In genomic region chr7:25401986-25402385, GRCm38 (mm10) we compare ENCODE assay signal across 20 mouse cellular contexts. TPM values are rescaled to one million over a fixed set of nuclear protein-coding genes. Genes with fewer than 3 reads are reported as not detected.
DNase-seq lines count a peak whose midpoint lies in the region; ATAC-seq and TF ChIP-seq lines count a peak whose summit lies in the region.
"Had no signal": no experiment of that assay in that cellular context is flagged by ENCODE, and none has a peak within 500 bp of the region (broad histone marks: within the 10 kb centered on the region; RNA-seq: fewer than 3 reads in every experiment).

No protein-coding gene starts in this region.

- no peak for TF ChIP-seq CTCF in lung, adult 2 months (IDR thresholded peaks at IDR 0.05; ENCODE audit: insufficient read depth, low read length)

- H3K27me3 ChIP-seq in kidney, embryonic 15.5 days = no peaks in the 10 kb centered on the region
- H3K27me3 ChIP-seq in embryonic facial prominence, embryonic 10.5 days (replicated peaks; ENCODE audit: low read depth, poor library complexity, severe bottlenecking) = no peaks in the 10 kb centered on the region
- no peaks in the 10 kb centered on the region for H3K27me3 ChIP-seq in limb, embryonic 12.5 days
- H3K27me3 ChIP-seq: midbrain, embryonic 12.5 days; neural tube, embryonic 13.5 days had no signal

- ATAC-seq in kidney, embryonic 15.5 days (replicated peaks; ENCODE audit: low FRiP score) = no peak
- no peak for ATAC-seq in limb, embryonic 12.5 days (ENCODE audit: insufficient number of reproducible peaks, insufficient read depth, low FRiP score, low TSS enrichment, low read depth)

- peak overlapping the region; percentile 59 for H3K27ac ChIP-seq in kidney, embryonic 15.5 days
- H3K27ac ChIP-seq in embryonic facial prominence, embryonic 10.5 days (replicated peaks) = peak overlapping the region; percentile 76
- H3K27ac ChIP-seq in limb, embryonic 12.5 days = peak overlapping the region; percentile 77
- H3K27ac ChIP-seq: heart, embryonic 10.5 days; hindbrain, embryonic 14.5 days; midbrain, embryonic 12.5 days; neural tube, embryonic 13.5 days had no signal

- no peak for TF ChIP-seq POLR2A in lung, adult 2 months (IDR thresholded peaks at IDR 0.05; ENCODE audit: borderline replicate concordance, extremely low read depth, low read depth, low read length)

- 41% methylated on average over 5 of the region's 5 CpGs for WGBS in kidney, embryonic 15.5 days
- 13% methylated on average over 5 of the region's 5 CpGs for WGBS in embryonic facial prominence, embryonic 10.5 days
- 15% methylated on average over 5 of the region's 5 CpGs for WGBS in limb, embryonic 12.5 days
- 65% methylated on average over 5 of the region's 5 CpGs for WGBS in lung, adult 2 months

- H3K36me3 ChIP-seq in kidney, embryonic 15.5 days = no peaks in the 10 kb centered on the region
- no peaks in the 10 kb centered on the region for H3K36me3 ChIP-seq in embryonic facial prominence, embryonic 10.5 days (replicated peaks)
- no peaks in the 10 kb centered on the region for H3K36me3 ChIP-seq in limb, embryonic 12.5 days
- H3K36me3 ChIP-seq: heart, embryonic 10.5 days; midbrain, embryonic 12.5 days; neural tube, embryonic 13.5 days had no signal

- H3K9ac ChIP-seq in kidney, embryonic 15.5 days = no peak overlapping the region
- no peak overlapping the region for H3K9ac ChIP-seq in limb, embryonic 12.5 days (replicated peaks)
- H3K9ac ChIP-seq: hindbrain, embryonic 14.5 days; liver, postnatal 0 days; midbrain, embryonic 12.5 days; neural tube, embryonic 13.5 days had no signal

- H3K4me1 ChIP-seq in kidney, embryonic 15.5 days = peaks cover 19% of the 10 kb centered on the region
- peaks cover 37% of the 10 kb centered on the region for H3K4me1 ChIP-seq in embryonic facial prominence, embryonic 10.5 days
- peaks cover 25% of the 10 kb centered on the region for H3K4me1 ChIP-seq in limb, embryonic 12.5 days (replicated peaks)
- 0 out of 2 replicates have a peak, but pooled peaks cover 2% of the 10 kb centered on the region for H3K4me1 ChIP-seq in lung, adult 2 months (ENCODE audit: control insufficient read depth, insufficient read depth, low read length)
- H3K4me1 ChIP-seq: midbrain, embryonic 12.5 days; neural tube, embryonic 13.5 days had no signal

- H3K4me2 ChIP-seq in kidney, embryonic 15.5 days = no peak overlapping the region
- H3K4me2 ChIP-seq in limb, embryonic 12.5 days = peak overlapping the region; percentile 15; the same call in 1 of the 2 replicates
- H3K4me2 ChIP-seq: hindbrain, embryonic 14.5 days; midbrain, embryonic 12.5 days; neural tube, embryonic 13.5 days had no signal

- peak; percentile 85 to 93 for DNase-seq in adrenal gland, adult (ENCODE audit: inconsistent age in 2 of 2, low spot score in 1 of 2)
- DNase-seq in adrenal gland, postnatal 4 days (ENCODE audit: low spot score in 2 of 2) = no peak
- DNase-seq in kidney, postnatal 14 days = no peak
- peak; percentile 50 for DNase-seq in embryonic facial prominence, embryonic 10.5 days (ENCODE audit: low spot score)
- no peak for DNase-seq in layer of hippocampus, adult 18-20 months (ENCODE audit: low spot score in 2 of 2)
- DNase-seq in lung, adult 2 months = no peak

- no peaks in the 10 kb centered on the region for H3K9me3 ChIP-seq in kidney, embryonic 15.5 days (replicated peaks)
- H3K9me3 ChIP-seq in embryonic facial prominence, embryonic 10.5 days = no peaks in the 10 kb centered on the region
- no peaks in the 10 kb centered on the region for H3K9me3 ChIP-seq in limb, embryonic 12.5 days
- H3K9me3 ChIP-seq: heart, embryonic 10.5 days; midbrain, embryonic 12.5 days; neural tube, embryonic 13.5 days had no signal

- H3K4me3 ChIP-seq in kidney, embryonic 15.5 days (replicated peaks) = no peak overlapping the region
- peak overlapping the region; percentile 27 for H3K4me3 ChIP-seq in embryonic facial prominence, embryonic 10.5 days
- no peak overlapping the region for H3K4me3 ChIP-seq in limb, embryonic 12.5 days (replicated peaks)
- H3K4me3 ChIP-seq in lung, adult 2 months (replicated peaks; ENCODE audit: extremely low read depth, low read depth, low read length) = no peak overlapping the region
- H3K4me3 ChIP-seq: heart, embryonic 10.5 days; midbrain, embryonic 12.5 days; neural tube, embryonic 13.5 days had no signal

RNA-seq across cellular contexts. Expression of gene Lipe, which starts 3.5 kb away (rescaled TPM):
- 100 to 1,000 TPM; 139 to 178 TPM for total RNA-seq in adrenal gland, postnatal 4 days (2021)
- 9.6 and 12.2 TPM in 2 replicates for polyA plus RNA-seq in kidney, embryonic 15.5 days (2015; fragmentation: Nextera tagmentation; extraction: Ambion mirVana)
- 7.8 and 11.6 TPM in 2 replicates for polyA plus RNA-seq in embryonic facial prominence, embryonic 10.5 days (2016; fragmentation: Nextera tagmentation; extraction: Ambion mirVana)
- 11.9 and 12.1 TPM in 2 replicates for polyA plus RNA-seq in limb, embryonic 12.5 days (2016; fragmentation: Nextera tagmentation; extraction: Ambion mirVana)
- 10 to 100 TPM in 1 of 2 experiments, 1 to 10 TPM in 1; 9.4 to 11.0 TPM for total RNA-seq in layer of hippocampus, adult 18-20 months (2021)
- polyA plus RNA-seq in lung, adult 2 months (2012; rRNA removed) = 90.2 and 103 TPM in 2 replicates

RNA-seq across cellular contexts. Expression of gene Cxcl17, which starts 10.7 kb away (rescaled TPM):
- not detected for total RNA-seq in adrenal gland, postnatal 4 days (2021)
- polyA plus RNA-seq in kidney, embryonic 15.5 days (2015; fragmentation: Nextera tagmentation; extraction: Ambion mirVana) = 0.45 and 0.84 TPM in 2 replicates
- polyA plus RNA-seq in embryonic facial prominence, embryonic 10.5 days (2016; fragmentation: Nextera tagmentation; extraction: Ambion mirVana) = 0.69 and 0.75 TPM in 2 replicates
- polyA plus RNA-seq in limb, embryonic 12.5 days (2016; fragmentation: Nextera tagmentation; extraction: Ambion mirVana) = 0.29 and 0.58 TPM in 2 replicates
- not detected for total RNA-seq in layer of hippocampus, adult 18-20 months (2021)
- polyA plus RNA-seq in lung, adult 2 months (2012; rRNA removed) = 41.1 and 48.0 TPM in 2 replicates
- total RNA-seq: adrenal gland, adult 18-20 months; common myeloid progenitor, adult 5-6 weeks; gastrocnemius, postnatal 14 days; heart, postnatal 25 days; left cerebral cortex, adult 18-20 months; MEL had no signal
- polyA plus RNA-seq: frontal cortex, adult 2 months; liver, postnatal 0 days had no signal

RNA-seq across cellular contexts. Expression of gene Cnfn, which starts 32.5 kb away (rescaled TPM):
- total RNA-seq in adrenal gland, postnatal 4 days (2021) = not detected
- 2.7 and 4.8 TPM in 2 replicates for polyA plus RNA-seq in kidney, embryonic 15.5 days (2015; fragmentation: Nextera tagmentation; extraction: Ambion mirVana)
- not detected in 2 replicates for polyA plus RNA-seq in embryonic facial prominence, embryonic 10.5 days (2016; fragmentation: Nextera tagmentation; extraction: Ambion mirVana)
- not detected in 2 replicates for polyA plus RNA-seq in limb, embryonic 12.5 days (2016; fragmentation: Nextera tagmentation; extraction: Ambion mirVana)
- total RNA-seq in layer of hippocampus, adult 18-20 months (2021) = not detected
- polyA plus RNA-seq in lung, adult 2 months (2012; rRNA removed) = 0.53 and 1,347 TPM in 2 replicates
- total RNA-seq: adrenal gland, adult 18-20 months; common myeloid progenitor, adult 5-6 weeks; gastrocnemius, postnatal 14 days; heart, postnatal 25 days; left cerebral cortex, adult 18-20 months; MEL had no signal
- polyA plus RNA-seq: frontal cortex, adult 2 months; heart, embryonic 10.5 days; hindbrain, embryonic 14.5 days; liver, postnatal 0 days; midbrain, embryonic 12.5 days; neural tube, embryonic 13.5 days had no signal

Comparison
In these comparisons a context has a peak if more than half of its experiments do, and no peak if none do; other contexts are left out.
1. DNase-seq: peak in adrenal gland, adult (2 of 2) and embryonic facial prominence, embryonic 10.5 days (single experiment); none in adrenal gland, postnatal 4 days (0 of 2), kidney, postnatal 14 days (single experiment), layer of hippocampus, adult 18-20 months (0 of 2) and lung, adult 2 months (single experiment).
2. RNA of gene Cxcl17, which starts 10.7 kb away (polyA plus RNA-seq): 41.1 to 48.0 TPM in lung, adult 2 months; 0.45 to 0.84 TPM in kidney, embryonic 15.5 days, 0.69 to 0.75 TPM in embryonic facial prominence, embryonic 10.5 days and 0.29 to 0.58 TPM in limb, embryonic 12.5 days; every median in the first group is over 10 times any median in the second.
3. Peak in every context shown above with its lines, with median percentiles within 50 percentile points of each other: H3K27ac ChIP-seq.